ENCODE assay signal across 12 mouse cellular contexts in the genomic region with DNA sequence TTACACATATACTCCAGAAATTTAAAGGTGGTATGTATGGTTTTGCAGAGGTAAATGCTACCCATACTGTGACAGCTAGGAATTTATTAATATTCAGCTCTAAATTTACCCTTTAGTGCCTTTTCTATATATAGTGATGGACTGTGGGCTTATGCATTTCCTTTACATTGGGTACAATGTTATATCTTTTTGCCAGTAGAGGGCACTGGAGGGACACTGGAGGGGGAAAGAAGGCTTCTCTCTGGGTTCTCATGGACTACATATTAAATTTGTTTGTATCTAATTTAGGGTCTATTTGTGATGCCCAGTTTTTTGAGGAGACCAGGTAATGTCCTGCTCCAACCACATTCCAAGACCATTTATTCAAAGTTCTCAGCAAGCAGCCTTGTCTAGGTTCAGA.
A peak's percentile ranks its signal among the peaks of the same experiment; 100 is the strongest.
DNase-seq lines count a peak whose midpoint lies in the region; ATAC-seq and TF ChIP-seq lines count a peak whose summit lies in the region.
"Had no signal": no experiment of that assay in that cellular context is flagged by ENCODE, and none has a peak within 500 bp of the region (broad histone marks: within the 10 kb centered on the region; RNA-seq: fewer than 3 reads in every experiment).

No protein-coding gene starts in this region.

- no peak for DNase-seq in heart, postnatal 0 days (ENCODE audit: low spot score)
- DNase-seq in heart, adult 11 months: no peak
- DNase-seq in midbrain, postnatal 0 days (ENCODE audit: low spot score): peak; percentile 15
- DNase-seq in embryo, embryonic 11 days: peak; percentile 34
- no peak for DNase-seq in stomach, postnatal 0 days (ENCODE audit: low spot score)
- no peak for DNase-seq in left cerebral cortex, postnatal 36 days (ENCODE audit: low spot score in 2 of 2)
- DNase-seq: cerebellum, adult 8-10 months; thymus, postnatal 4 days had no signal

- no peak for TF ChIP-seq EP300 in heart, postnatal 0 days (IDR thresholded peaks at IDR 0.05; ENCODE audit: low read depth)
- TF ChIP-seq EP300 in stomach, postnatal 0 days (optimal IDR thresholded peaks at IDR 0.05): no peak

- H3K9me3 ChIP-seq in heart, postnatal 0 days (replicated peaks; ENCODE audit: control insufficient read depth, low read length): no peaks in the 10 kb centered on the region
- H3K9me3 ChIP-seq in midbrain, postnatal 0 days (ENCODE audit: low read length): no peaks in the 10 kb centered on the region
- no peaks in the 10 kb centered on the region for H3K9me3 ChIP-seq in midbrain, embryonic 16.5 days (replicated peaks; ENCODE audit: control insufficient read depth, low read length, poor library complexity, severe bottlenecking)
- H3K9me3 ChIP-seq in stomach, postnatal 0 days (ENCODE audit: control insufficient read depth, low read length): no peaks in the 10 kb centered on the region
- no peaks in the 10 kb centered on the region for H3K9me3 ChIP-seq in neural tube, embryonic 15.5 days (replicated peaks)
- H3K9me3 ChIP-seq: hindbrain, embryonic 12.5 days; megakaryocyte, embryonic 14.5 days had no signal

- H3K27ac ChIP-seq in heart, postnatal 0 days (ENCODE audit: low read depth): no peak overlapping the region
- no peak overlapping the region for H3K27ac ChIP-seq in midbrain, postnatal 0 days (ENCODE audit: low read depth, low read length)
- no peak overlapping the region for H3K27ac ChIP-seq in midbrain, embryonic 16.5 days (ENCODE audit: low read length)
- H3K27ac ChIP-seq in stomach, postnatal 0 days (replicated peaks): no peak overlapping the region
- no peak overlapping the region for H3K27ac ChIP-seq in neural tube, embryonic 15.5 days (replicated peaks)
- H3K27ac ChIP-seq: hindbrain, embryonic 12.5 days had no signal

- H3K4me3 ChIP-seq in heart, postnatal 0 days (ENCODE audit: low read depth, low read length): no peak overlapping the region
- no peak overlapping the region for H3K4me3 ChIP-seq in midbrain, postnatal 0 days (ENCODE audit: low read depth, low read length)
- H3K4me3 ChIP-seq in midbrain, embryonic 16.5 days (ENCODE audit: low read depth, low read length): no peak overlapping the region
- H3K4me3 ChIP-seq in stomach, postnatal 0 days (ENCODE audit: low read depth, low read length): no peak overlapping the region
- no peak overlapping the region for H3K4me3 ChIP-seq in neural tube, embryonic 15.5 days (replicated peaks)
- H3K4me3 ChIP-seq: hindbrain, embryonic 12.5 days; megakaryocyte, embryonic 14.5 days had no signal

- H3K36me3 ChIP-seq in heart, postnatal 0 days (replicated peaks; ENCODE audit: control insufficient read depth, insufficient read depth, low read length): no peaks in the 10 kb centered on the region
- no peaks in the 10 kb centered on the region for H3K36me3 ChIP-seq in midbrain, postnatal 0 days (ENCODE audit: insufficient read depth, low read length)
- H3K36me3 ChIP-seq in midbrain, embryonic 16.5 days (ENCODE audit: control insufficient read depth, insufficient read depth, low read length): no peaks in the 10 kb centered on the region
- no peaks in the 10 kb centered on the region for H3K36me3 ChIP-seq in stomach, postnatal 0 days (ENCODE audit: control insufficient read depth, insufficient read depth, low read length)
- no peaks in the 10 kb centered on the region for H3K36me3 ChIP-seq in neural tube, embryonic 15.5 days
- H3K36me3 ChIP-seq: hindbrain, embryonic 12.5 days had no signal

- H3K4me1 ChIP-seq in heart, postnatal 0 days (ENCODE audit: control insufficient read depth, insufficient read depth): no peaks in the 10 kb centered on the region
- H3K4me1 ChIP-seq in midbrain, postnatal 0 days (ENCODE audit: insufficient read depth, low read length): no peaks in the 10 kb centered on the region
- no peaks in the 10 kb centered on the region for H3K4me1 ChIP-seq in midbrain, embryonic 16.5 days (ENCODE audit: control insufficient read depth, insufficient read depth, low read length)
- no peaks in the 10 kb centered on the region for H3K4me1 ChIP-seq in stomach, postnatal 0 days (replicated peaks; ENCODE audit: control insufficient read depth, insufficient read depth)
- no peaks in the 10 kb centered on the region for H3K4me1 ChIP-seq in neural tube, embryonic 15.5 days
- H3K4me1 ChIP-seq: hindbrain, embryonic 12.5 days; megakaryocyte, embryonic 14.5 days had no signal

- peak; percentile 52 for TF ChIP-seq CTCF in heart, postnatal 0 days (IDR thresholded peaks at IDR 0.05; ENCODE audit: low read depth)
- TF ChIP-seq CTCF in midbrain, postnatal 0 days (IDR thresholded peaks at IDR 0.05): peak; percentile 62
- TF ChIP-seq CTCF in stomach, postnatal 0 days (IDR thresholded peaks at IDR 0.05; ENCODE audit: low read depth): peak; percentile 75

- no peak overlapping the region for H3K4me2 ChIP-seq in heart, postnatal 0 days (ENCODE audit: low read depth, low read length)
- H3K4me2 ChIP-seq in midbrain, postnatal 0 days (ENCODE audit: low read depth, low read length, poor library complexity, severe bottlenecking): no peak overlapping the region
- H3K4me2 ChIP-seq in midbrain, embryonic 16.5 days (ENCODE audit: low read length): no peak overlapping the region
- H3K4me2 ChIP-seq in stomach, postnatal 0 days (replicated peaks; ENCODE audit: low read depth): no peak overlapping the region
- H3K4me2 ChIP-seq in neural tube, embryonic 15.5 days: no peak overlapping the region
- H3K4me2 ChIP-seq: hindbrain, embryonic 12.5 days had no signal

- intact Hi-C loops in left cerebral cortex, postnatal 36 days (cut with DNase I): loop anchor here (2.0 kb wide), 1 partner anchor 973 kb away; no protein-coding TSS in a partner anchor

- no peaks in the 10 kb centered on the region for H3K27me3 ChIP-seq in heart, postnatal 0 days (ENCODE audit: control insufficient read depth, insufficient read depth, low read length)
- H3K27me3 ChIP-seq in midbrain, postnatal 0 days (ENCODE audit: insufficient read depth, low read length): no peaks in the 10 kb centered on the region
- no peaks in the 10 kb centered on the region for H3K27me3 ChIP-seq in midbrain, embryonic 16.5 days (ENCODE audit: control insufficient read depth, insufficient read depth, low read depth, low read length)
- no peaks in the 10 kb centered on the region for H3K27me3 ChIP-seq in stomach, postnatal 0 days (ENCODE audit: control insufficient read depth, insufficient read depth, low read length)
- H3K27me3 ChIP-seq in neural tube, embryonic 15.5 days (replicated peaks): no peaks in the 10 kb centered on the region
- H3K27me3 ChIP-seq: hindbrain, embryonic 12.5 days; megakaryocyte, embryonic 14.5 days had no signal

- no peak for ATAC-seq in heart, postnatal 0 days (ENCODE audit: insufficient read depth, low read depth)
- no peak for ATAC-seq in midbrain, postnatal 0 days (ENCODE audit: low FRiP score)
- no peak for ATAC-seq in midbrain, embryonic 16.5 days
- no peak for ATAC-seq in stomach, postnatal 0 days (ENCODE audit: low FRiP score, low TSS enrichment)
- no peak for ATAC-seq in neural tube, embryonic 15.5 days (ENCODE audit: low FRiP score)

- no peak overlapping the region for H3K9ac ChIP-seq in heart, postnatal 0 days (replicated peaks; ENCODE audit: low read depth, low read length)
- H3K9ac ChIP-seq in midbrain, postnatal 0 days (replicated peaks; ENCODE audit: low read length, poor library complexity, severe bottlenecking): no peak overlapping the region
- no peak overlapping the region for H3K9ac ChIP-seq in midbrain, embryonic 16.5 days (ENCODE audit: low read depth, low read length)
- no peak overlapping the region for H3K9ac ChIP-seq in stomach, postnatal 0 days (ENCODE audit: low read length)
- H3K9ac ChIP-seq in neural tube, embryonic 15.5 days (replicated peaks): no peak overlapping the region
- H3K9ac ChIP-seq: hindbrain, embryonic 12.5 days had no signal

Comparison
In these comparisons a context has a peak if more than half of its experiments do, and no peak if none do; other contexts are left out.
1. DNase-seq: peak in midbrain, postnatal 0 days (single experiment) and embryo, embryonic 11 days (single experiment); none in heart, postnatal 0 days (single experiment), heart, adult 11 months (single experiment), stomach, postnatal 0 days (single experiment) and left cerebral cortex, postnatal 36 days (0 of 2).
2. Peak in every context shown above with its lines, with median percentiles within 50 percentile points of each other: CTCF ChIP-seq.